In the genomic region with DNA sequence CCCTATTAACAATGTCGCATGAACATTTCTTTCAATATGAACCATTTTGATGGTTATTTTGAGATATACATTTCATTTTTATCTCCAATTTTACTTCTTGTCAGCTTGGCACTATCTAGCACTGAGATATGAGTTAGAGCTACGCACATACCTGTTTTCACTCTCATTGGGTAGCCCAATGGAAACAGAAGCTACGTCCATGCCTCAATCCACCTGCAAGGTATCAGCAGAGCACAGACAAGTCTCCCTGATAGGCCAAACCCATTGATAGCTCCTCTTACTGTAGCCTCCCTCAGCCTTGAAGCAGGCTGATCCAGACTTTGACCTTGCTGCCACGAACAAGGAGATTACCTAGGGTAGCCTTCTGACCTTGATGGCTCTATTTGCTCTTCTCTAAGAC, we compare ENCODE assay signal across 20 mouse cellular contexts.
DNase-seq lines count a peak whose midpoint lies in the region; ATAC-seq lines count a peak whose summit lies in the region.
"Had no signal": no experiment of that assay in that cellular context is flagged by ENCODE, and none has a peak within 500 bp of the region (broad histone marks: within the 10 kb centered on the region; RNA-seq: fewer than 3 reads in every experiment).

No protein-coding gene starts in this region.

- H3K4me3 ChIP-seq in hindbrain, embryonic 12.5 days: no peak overlapping the region
- H3K4me3 ChIP-seq in hindbrain, embryonic 10.5 days: no peak overlapping the region
- H3K4me3 ChIP-seq in forebrain, embryonic 11.5 days (ENCODE audit: low read depth, low read length): no peak overlapping the region
- H3K4me3 ChIP-seq in forebrain, embryonic 16.5 days (replicated peaks; ENCODE audit: low read length): no peak overlapping the region
- no peak overlapping the region for H3K4me3 ChIP-seq in midbrain, embryonic 15.5 days
- no peak overlapping the region for H3K4me3 ChIP-seq in liver, embryonic 11.5 days (ENCODE audit: low read depth, low read length)
- H3K4me3 ChIP-seq: heart, adult 2 months; heart, embryonic 13.5 days; megakaryocyte, embryonic 14.5 days; myocyte had no signal

- no peak overlapping the region for H3K9ac ChIP-seq in hindbrain, embryonic 12.5 days
- H3K9ac ChIP-seq in forebrain, embryonic 11.5 days (ENCODE audit: low read length): no peak overlapping the region
- H3K9ac ChIP-seq in forebrain, embryonic 16.5 days (replicated peaks; ENCODE audit: low read depth, low read length): no peak overlapping the region
- no peak overlapping the region for H3K9ac ChIP-seq in midbrain, embryonic 15.5 days
- no peak overlapping the region for H3K9ac ChIP-seq in liver, embryonic 11.5 days (ENCODE audit: low read depth, low read length)
- H3K9ac ChIP-seq: heart, embryonic 13.5 days; liver, embryonic 14.5 days; lung, embryonic 14.5 days had no signal

- H3K9me3 ChIP-seq in hindbrain, embryonic 12.5 days (replicated peaks): no peaks in the 10 kb centered on the region
- no peaks in the 10 kb centered on the region for H3K9me3 ChIP-seq in hindbrain, embryonic 10.5 days
- no peaks in the 10 kb centered on the region for H3K9me3 ChIP-seq in forebrain, embryonic 11.5 days (ENCODE audit: control insufficient read depth, low read length)
- no peaks in the 10 kb centered on the region for H3K9me3 ChIP-seq in forebrain, embryonic 16.5 days (ENCODE audit: control insufficient read depth, low read length)
- H3K9me3 ChIP-seq in midbrain, embryonic 15.5 days: no peaks in the 10 kb centered on the region
- H3K9me3 ChIP-seq in liver, embryonic 11.5 days (ENCODE audit: control insufficient read depth, low read length): no peaks in the 10 kb centered on the region
- H3K9me3 ChIP-seq: heart, embryonic 13.5 days; megakaryocyte, embryonic 14.5 days had no signal

- H3K27me3 ChIP-seq in hindbrain, embryonic 12.5 days: no peaks in the 10 kb centered on the region
- H3K27me3 ChIP-seq in hindbrain, embryonic 10.5 days (ENCODE audit: insufficient read depth, poor library complexity, severe bottlenecking): no peaks in the 10 kb centered on the region
- H3K27me3 ChIP-seq in forebrain, embryonic 11.5 days (ENCODE audit: control insufficient read depth, insufficient read depth, low read length): no peaks in the 10 kb centered on the region
- H3K27me3 ChIP-seq in forebrain, embryonic 16.5 days (replicated peaks; ENCODE audit: control insufficient read depth, insufficient read depth, low read length): no peaks in the 10 kb centered on the region
- H3K27me3 ChIP-seq in midbrain, embryonic 15.5 days (replicated peaks): no peaks in the 10 kb centered on the region
- no peaks in the 10 kb centered on the region for H3K27me3 ChIP-seq in liver, embryonic 11.5 days (replicated peaks; ENCODE audit: control insufficient read depth, insufficient read depth, low read length)
- H3K27me3 ChIP-seq: heart, embryonic 13.5 days; megakaryocyte, embryonic 14.5 days had no signal

- peak; percentile 46; the same call in 1 of the 2 replicates for ATAC-seq in hindbrain, embryonic 12.5 days (ENCODE audit: low FRiP score)
- ATAC-seq in forebrain, embryonic 11.5 days (replicated peaks; ENCODE audit: low FRiP score): peak; percentile 64; the same call in 1 of the 2 replicates
- ATAC-seq in forebrain, embryonic 16.5 days: peak; percentile 34
- peak; percentile 72 for ATAC-seq in midbrain, embryonic 15.5 days (replicated peaks)
- no peak for ATAC-seq in liver, embryonic 11.5 days (replicated peaks; ENCODE audit: low FRiP score)
- ATAC-seq: CD4-positive, CD25-positive, alpha-beta regulatory T cell, adult 4 months; intestine, postnatal 0 days had no signal

- H3K36me3 ChIP-seq in hindbrain, embryonic 12.5 days: no peaks in the 10 kb centered on the region
- H3K36me3 ChIP-seq in hindbrain, embryonic 10.5 days: no peaks in the 10 kb centered on the region
- no peaks in the 10 kb centered on the region for H3K36me3 ChIP-seq in forebrain, embryonic 11.5 days (ENCODE audit: control insufficient read depth, insufficient read depth, low read length)
- H3K36me3 ChIP-seq in forebrain, embryonic 16.5 days (ENCODE audit: control insufficient read depth, insufficient read depth): no peaks in the 10 kb centered on the region
- no peaks in the 10 kb centered on the region for H3K36me3 ChIP-seq in midbrain, embryonic 15.5 days (replicated peaks)
- H3K36me3 ChIP-seq in liver, embryonic 11.5 days (ENCODE audit: control insufficient read depth, insufficient read depth, low read length): no peaks in the 10 kb centered on the region
- H3K36me3 ChIP-seq: heart, embryonic 13.5 days had no signal

- WGBS in hindbrain, embryonic 12.5 days: 77% methylated on average over 4 of the region's 4 CpGs
- WGBS in hindbrain, embryonic 10.5 days: 76% methylated on average over 4 of the region's 4 CpGs
- WGBS in forebrain, embryonic 11.5 days: 76% methylated on average over 4 of the region's 4 CpGs
- 77% methylated on average over 4 of the region's 4 CpGs for WGBS in forebrain, embryonic 16.5 days
- WGBS in midbrain, embryonic 15.5 days: 65% methylated on average over 4 of the region's 4 CpGs
- WGBS in liver, embryonic 11.5 days: 69% methylated on average over 4 of the region's 4 CpGs

- no peak overlapping the region for H3K4me2 ChIP-seq in hindbrain, embryonic 12.5 days (replicated peaks)
- no peak overlapping the region for H3K4me2 ChIP-seq in forebrain, embryonic 11.5 days (ENCODE audit: low read depth, low read length, severe bottlenecking)
- H3K4me2 ChIP-seq in forebrain, embryonic 16.5 days (ENCODE audit: low read length): no peak overlapping the region
- no peak overlapping the region for H3K4me2 ChIP-seq in midbrain, embryonic 15.5 days
- H3K4me2 ChIP-seq in liver, embryonic 11.5 days: no peak overlapping the region
- H3K4me2 ChIP-seq: heart, embryonic 13.5 days; lung, embryonic 14.5 days had no signal

- no peak for DNase-seq in hindbrain, embryonic 10.5 days (ENCODE audit: low spot score)
- DNase-seq in forebrain, embryonic 11.5 days (ENCODE audit: low spot score): no peak
- no peak for DNase-seq in liver, embryonic 11.5 days (ENCODE audit: low spot score)
- DNase-seq in kidney, adult 11 months: no peak
- DNase-seq: cerebellum, adult 11-12 months; gastrocnemius, postnatal 36 days; heart, adult 2 months; layer of hippocampus, adult 9-11 months; thymus, adult 18-20 months; thymus, postnatal 4 days had no signal

- H3K27ac ChIP-seq in hindbrain, embryonic 12.5 days: no peak overlapping the region
- H3K27ac ChIP-seq in hindbrain, embryonic 10.5 days: no peak overlapping the region
- no peak overlapping the region for H3K27ac ChIP-seq in forebrain, embryonic 11.5 days (ENCODE audit: low read depth, low read length)
- no peak overlapping the region for H3K27ac ChIP-seq in forebrain, embryonic 16.5 days (ENCODE audit: low read length)
- H3K27ac ChIP-seq in midbrain, embryonic 15.5 days: no peak overlapping the region
- no peak overlapping the region for H3K27ac ChIP-seq in liver, embryonic 11.5 days (ENCODE audit: low read depth, low read length)
- H3K27ac ChIP-seq: heart, adult 2 months; heart, embryonic 13.5 days; liver, embryonic 14.5 days had no signal

- no peaks in the 10 kb centered on the region for H3K4me1 ChIP-seq in hindbrain, embryonic 12.5 days
- no peaks in the 10 kb centered on the region for H3K4me1 ChIP-seq in hindbrain, embryonic 10.5 days (replicated peaks)
- no peaks in the 10 kb centered on the region for H3K4me1 ChIP-seq in forebrain, embryonic 11.5 days (replicated peaks; ENCODE audit: control insufficient read depth, insufficient read depth, low read length)
- no peaks in the 10 kb centered on the region for H3K4me1 ChIP-seq in forebrain, embryonic 16.5 days (replicated peaks; ENCODE audit: control insufficient read depth, insufficient read depth, low read length)
- H3K4me1 ChIP-seq in midbrain, embryonic 15.5 days: no peaks in the 10 kb centered on the region
- no peaks in the 10 kb centered on the region for H3K4me1 ChIP-seq in liver, embryonic 11.5 days (replicated peaks; ENCODE audit: control insufficient read depth, insufficient read depth, low read length)
- H3K4me1 ChIP-seq: heart, embryonic 13.5 days; megakaryocyte, embryonic 14.5 days had no signal
